Comparison of ENCODE assay signal across 8 mouse cellular contexts in the genomic region with DNA sequence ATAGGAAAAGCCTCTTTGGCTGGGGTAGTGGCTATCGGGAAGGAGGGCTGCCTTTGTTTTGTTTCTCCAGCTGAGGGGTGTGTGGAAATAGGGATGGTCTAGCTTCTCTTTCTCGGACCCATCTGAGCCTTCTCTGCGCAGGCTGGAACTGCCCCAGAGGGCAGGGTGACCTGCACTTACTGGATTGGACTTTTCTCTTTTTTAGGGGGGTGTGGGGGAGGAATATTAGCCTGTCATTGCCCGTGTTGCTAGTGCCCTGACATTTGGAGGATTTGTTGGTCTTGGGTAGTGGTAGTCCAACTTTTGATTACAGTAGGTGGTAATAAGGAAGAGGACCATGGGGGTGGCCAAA. TPM values are rescaled to one million over a fixed set of nuclear protein-coding genes. Genes with fewer than 3 reads are reported as not detected.
DNase-seq lines count a peak whose midpoint lies in the region; ATAC-seq lines count a peak whose summit lies in the region.

No protein-coding gene starts in this region.

- no peaks in the 10 kb centered on the region for H3K27me3 ChIP-seq in intestine, embryonic 16.5 days (replicated peaks; ENCODE audit: control insufficient read depth, insufficient read depth, low read length)
- H3K27me3 ChIP-seq in lung, embryonic 15.5 days = no peaks in the 10 kb centered on the region

- H3K27ac ChIP-seq in intestine, embryonic 16.5 days (ENCODE audit: low read length) = peak overlapping the region; percentile 97
- peak overlapping the region; percentile 99 for H3K27ac ChIP-seq in lung, embryonic 15.5 days

- no peaks in the 10 kb centered on the region for H3K9me3 ChIP-seq in intestine, embryonic 16.5 days (ENCODE audit: control insufficient read depth, low read length)
- H3K9me3 ChIP-seq in lung, embryonic 15.5 days = no peaks in the 10 kb centered on the region

- no peaks in the 10 kb centered on the region for H3K36me3 ChIP-seq in intestine, embryonic 16.5 days (ENCODE audit: control insufficient read depth, insufficient read depth, low read length)
- H3K36me3 ChIP-seq in lung, embryonic 15.5 days = peaks cover 9% of the 10 kb centered on the region; the same call in 1 of the 2 replicates

- DNase-seq in kidney, adult 18-20 months = peak; percentile 71
- DNase-seq in kidney, postnatal 10 days = no peak
- DNase-seq in c-Kit-positive CD71-positive TER-119-positive erythroid progenitor cells, embryonic 14.5 days (ENCODE audit: low spot score) = peak; percentile 38
- DNase-seq in gastrocnemius, postnatal 25 days = peak; percentile 34
- peak; percentile 39 for DNase-seq in spleen, adult 12 weeks (ENCODE audit: low spot score)
- no peak for DNase-seq in right cerebral cortex, postnatal 10 days (ENCODE audit: low spot score in 2 of 2)

- peak overlapping the region; percentile 85 for H3K4me2 ChIP-seq in intestine, embryonic 16.5 days (ENCODE audit: low read depth, low read length)
- peak overlapping the region; percentile 70 for H3K4me2 ChIP-seq in lung, embryonic 15.5 days

- ATAC-seq in intestine, embryonic 16.5 days = peak; percentile 17
- ATAC-seq in lung, embryonic 15.5 days (ENCODE audit: borderline replicate concordance, extremely low read depth, low FRiP score, low TSS enrichment) = no peak

- peak overlapping the region; percentile 98 for H3K4me3 ChIP-seq in intestine, embryonic 16.5 days (ENCODE audit: low read length)
- H3K4me3 ChIP-seq in lung, embryonic 15.5 days = peak overlapping the region; percentile 69

- H3K9ac ChIP-seq in intestine, embryonic 16.5 days (ENCODE audit: low read depth, low read length) = peak overlapping the region; percentile 96
- peak overlapping the region; percentile 98 for H3K9ac ChIP-seq in lung, embryonic 15.5 days

- 2% methylated on average over 4 of the region's 4 CpGs for WGBS in intestine, embryonic 16.5 days
- 3% methylated on average over 4 of the region's 4 CpGs for WGBS in lung, embryonic 15.5 days

- H3K4me1 ChIP-seq in intestine, embryonic 16.5 days (ENCODE audit: control insufficient read depth, insufficient read depth, low read length) = peaks cover 7% of the 10 kb centered on the region
- peaks cover 17% of the 10 kb centered on the region for H3K4me1 ChIP-seq in lung, embryonic 15.5 days

RNA-seq across cellular contexts. Expression of a gene that starts 0.9 kb away (rescaled TPM):
- 100 to 1,000 TPM; 105 to 110 TPM for total RNA-seq in gastrocnemius, postnatal 25 days (2021)
- 53.5 and 65.4 TPM in 2 replicates for polyA plus RNA-seq in intestine, embryonic 16.5 days (2015; fragmentation: Nextera tagmentation; extraction: Ambion mirVana)
- 75.3 and 82.0 TPM in 2 replicates for polyA plus RNA-seq in lung, embryonic 15.5 days (2015; fragmentation: Nextera tagmentation; extraction: Ambion mirVana)

RNA-seq across cellular contexts. Expression of a gene that starts 12.2 kb away (rescaled TPM):
- 10 to 100 TPM; 13.4 to 13.5 TPM for total RNA-seq in gastrocnemius, postnatal 25 days (2021)
- 20.0 and 21.8 TPM in 2 replicates for polyA plus RNA-seq in intestine, embryonic 16.5 days (2015; fragmentation: Nextera tagmentation; extraction: Ambion mirVana)
- polyA plus RNA-seq in lung, embryonic 15.5 days (2015; fragmentation: Nextera tagmentation; extraction: Ambion mirVana) = 20.6 and 21.9 TPM in 2 replicates

RNA-seq across cellular contexts. Expression of a gene that starts 38.4 kb away (rescaled TPM):
- not detected for total RNA-seq in gastrocnemius, postnatal 25 days (2021)
- 4.4 and 4.5 TPM in 2 replicates for polyA plus RNA-seq in intestine, embryonic 16.5 days (2015; fragmentation: Nextera tagmentation; extraction: Ambion mirVana)
- polyA plus RNA-seq in lung, embryonic 15.5 days (2015; fragmentation: Nextera tagmentation; extraction: Ambion mirVana) = 1.3 and 2.2 TPM in 2 replicates

Comparison
In these comparisons a context has a peak if more than half of its experiments do, and no peak if none do; other contexts are left out.
1. DNase-seq: peak in kidney, adult 18-20 months (single experiment), c-Kit-positive CD71-positive TER-119-positive erythroid progenitor cells, embryonic 14.5 days (single experiment), gastrocnemius, postnatal 25 days (single experiment) and spleen, adult 12 weeks (single experiment); none in kidney, postnatal 10 days (single experiment) and right cerebral cortex, postnatal 10 days (0 of 2).